Mouse (Mus musculus) heart, embryonic 11.5 days (tissue): ENCODE results near the gene Gtf2a2. TPM values are rescaled to one million over a fixed set of nuclear protein-coding genes. Genes with fewer than 3 reads are reported as not detected.

Experiments used
- ATAC-seq: fragments of 200-750 bp; cut with Nextera tagmentation; replicated peaks from 2 replicates; pipeline ENCODE4 v1.8.0; 2017; ENCODE audit warnings: moderate library complexity; ENCODE audit not compliant: insufficient number of reproducible peaks, low FRiP score, low TSS enrichment
- H3K27ac ChIP-seq: fragments of 300-500 bp; sonication (generic); 2 replicates; pipeline ENCODE4 v1.5.1; 2014; ENCODE audit warnings: mild to moderate bottlenecking, low read depth, low read length
- H3K27me3 ChIP-seq: fragments of 300-500 bp; sonication (generic); 2 replicates; pipeline ENCODE4 v1.6.1; 2014; ENCODE audit warnings: mild to moderate bottlenecking, low read length, mixed read lengths; ENCODE audit not compliant: control insufficient read depth, insufficient read depth
- H3K36me3 ChIP-seq: fragments of 300-500 bp; sonication (generic); 2 replicates; pipeline ENCODE4 v1.6.1; 2014; ENCODE audit warnings: mild to moderate bottlenecking, low read length, moderate library complexity, mixed read lengths; ENCODE audit not compliant: control insufficient read depth, insufficient read depth
- H3K4me1 ChIP-seq: fragments of 300-500 bp; sonication (generic); 2 replicates; pipeline ENCODE4 v1.6.1; 2014; ENCODE audit warnings: low read length; ENCODE audit not compliant: control insufficient read depth, insufficient read depth
- H3K4me2 ChIP-seq: fragments of 300-500 bp; sonication (generic); 2 replicates; pipeline ENCODE4 v1.6.1; 2014; ENCODE audit warnings: mild to moderate bottlenecking, moderate library complexity
- H3K4me3 ChIP-seq: fragments of 300-500 bp; sonication (generic); 2 replicates; pipeline ENCODE4 v1.5.1; 2014; ENCODE audit warnings: low read depth, low read length
- H3K9ac ChIP-seq: fragments of 300-500 bp; sonication (generic); 2 replicates; pipeline ENCODE4 v1.6.1; 2014; ENCODE audit warnings: mild to moderate bottlenecking, low read depth, low read length, moderate library complexity
- H3K9me3 ChIP-seq: fragments of 300-500 bp; sonication (generic); replicated peaks from 2 replicates; pipeline ENCODE4 v1.6.1; 2016; ENCODE audit warnings: low read length; ENCODE audit not compliant: control insufficient read depth
- WGBS: fragments of 180-500 bp; shearing (Covaris S2); extraction: QIAGEN DNeasy Blood & Tissue Kit; methylation state at CpG from one replicate; pipeline ENCODE4 v1.1.7; 2014; ENCODE audit not compliant: insufficient replicate concordance; 5-methylcytosine and 5-hydroxymethylcytosine counted together
- polyA plus RNA-seq: library from polyadenylated mRNA; unstranded; fragments of >200 nt; fragmentation: Nextera tagmentation; extraction: Ambion mirVana; gene quantifications from 2 replicates; pipeline ENCODE4 v1.2.1, GENCODE M21; 2014

Gene Gtf2a2
- polyA plus RNA-seq, 1 experiment from 2014 or later, result 160 TPM

DNA sequence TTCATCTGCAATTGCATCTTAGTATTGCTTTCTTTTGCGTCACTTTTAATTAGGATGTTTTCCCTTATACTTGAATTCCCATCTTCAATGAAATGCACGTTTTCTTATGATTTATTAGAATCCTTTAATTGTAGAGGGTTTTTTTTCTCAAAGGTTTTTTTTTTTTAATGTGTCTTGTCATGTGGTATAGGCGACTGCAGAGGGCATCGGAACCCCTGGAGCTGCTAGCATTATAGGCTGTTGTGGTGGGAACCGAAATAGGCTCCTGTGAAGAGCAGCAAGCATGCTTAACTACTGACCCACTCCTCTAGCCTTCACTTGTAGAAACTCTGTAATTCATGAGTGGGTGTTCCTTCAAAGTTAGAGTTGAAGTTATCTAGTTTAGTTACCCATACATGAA is 22.0 kb upstream of the Gtf2a2 start:
- H3K9ac ChIP-seq, result no peak overlapping the region; the same call in 1 of the 2 replicates
- no peaks in the 10 kb centered on the region for H3K36me3 ChIP-seq
- no peaks in the 10 kb centered on the region for H3K27me3 ChIP-seq
- no peak for ATAC-seq
- H3K9me3 ChIP-seq, result no peaks in the 10 kb centered on the region
- WGBS, result 19% methylated on average over 5 of the region's 5 CpGs
- H3K4me2 ChIP-seq, result peak overlapping the region; percentile 70
- peak overlapping the region; percentile 98; the same call in 1 of the 2 replicates for H3K27ac ChIP-seq
- H3K4me3 ChIP-seq, result peak overlapping the region; percentile 99
- peaks cover 19% of the 10 kb centered on the region for H3K4me1 ChIP-seq

DNA sequence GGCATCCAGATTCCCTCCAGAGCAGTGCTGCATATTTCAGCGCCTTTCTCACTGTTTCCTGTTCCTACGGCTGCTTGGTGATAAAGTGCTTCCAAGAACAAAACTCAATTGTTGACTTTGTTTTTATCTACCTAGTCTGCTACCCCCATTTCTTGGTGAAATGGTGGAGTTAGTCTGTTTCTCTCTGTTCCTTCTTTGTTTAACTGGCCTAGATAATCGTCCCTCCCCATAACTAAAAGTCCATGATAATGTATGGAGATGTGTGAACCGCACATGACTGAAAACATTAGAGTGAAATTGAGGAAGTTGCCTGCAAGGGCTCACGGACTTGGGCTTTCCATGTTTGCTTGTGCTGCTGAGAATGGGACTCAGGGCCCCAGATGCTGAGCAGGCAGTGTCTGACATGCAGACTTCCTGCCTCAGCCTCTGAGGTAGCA is 19.5 kb upstream of the Gtf2a2 start:
- Histone ChIP-seq H3K4me2 (peak overlapping the region; percentile 39), H3K4me3 (no peak overlapping the region), H3K9ac (no peak overlapping the region), H3K27ac (peak overlapping the region; percentile 77), H3K27me3 (no peaks in the 10 kb centered on the region), H3K4me1 (peaks cover 19% of the 10 kb centered on the region), H3K9me3 (no peaks in the 10 kb centered on the region), H3K36me3 (peaks cover 10% of the 10 kb centered on the region)
- 50% methylated on average over 5 of the region's 5 CpGs for WGBS
- no peak for ATAC-seq

DNA sequence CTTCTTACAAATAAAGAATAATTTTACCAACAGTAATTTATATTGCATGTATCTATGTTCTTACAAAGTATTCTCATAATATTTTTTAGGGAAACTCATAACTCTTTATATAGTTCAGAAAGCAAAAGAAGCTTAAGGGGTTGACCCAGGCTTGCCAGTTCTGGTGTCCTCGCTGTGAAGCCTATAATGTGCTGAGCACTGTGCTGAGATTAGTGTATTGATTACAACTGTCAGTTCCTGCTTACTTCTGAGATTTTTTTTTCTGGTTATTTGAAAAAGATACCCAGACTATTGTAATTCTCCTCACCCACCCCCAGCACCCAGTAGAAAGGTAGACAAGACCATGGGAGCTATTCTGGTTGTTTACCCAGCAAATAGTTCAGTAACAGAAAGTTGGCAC is 18.9 kb upstream of the Gtf2a2 start:
- ATAC-seq, result no peak
- peak overlapping the region; percentile 77 for H3K27ac ChIP-seq
- H3K4me2 ChIP-seq, result peak overlapping the region; percentile 9; the same call in 1 of the 2 replicates
- H3K4me3 ChIP-seq, result no peak overlapping the region
- WGBS, result 66% methylated on average over 1 of the region's 1 CpGs
- no peaks in the 10 kb centered on the region for H3K9me3 ChIP-seq
- no peak overlapping the region for H3K9ac ChIP-seq
- H3K27me3 ChIP-seq, result no peaks in the 10 kb centered on the region
- peaks cover 18% of the 10 kb centered on the region for H3K4me1 ChIP-seq
- peaks cover 12% of the 10 kb centered on the region for H3K36me3 ChIP-seq

DNA sequence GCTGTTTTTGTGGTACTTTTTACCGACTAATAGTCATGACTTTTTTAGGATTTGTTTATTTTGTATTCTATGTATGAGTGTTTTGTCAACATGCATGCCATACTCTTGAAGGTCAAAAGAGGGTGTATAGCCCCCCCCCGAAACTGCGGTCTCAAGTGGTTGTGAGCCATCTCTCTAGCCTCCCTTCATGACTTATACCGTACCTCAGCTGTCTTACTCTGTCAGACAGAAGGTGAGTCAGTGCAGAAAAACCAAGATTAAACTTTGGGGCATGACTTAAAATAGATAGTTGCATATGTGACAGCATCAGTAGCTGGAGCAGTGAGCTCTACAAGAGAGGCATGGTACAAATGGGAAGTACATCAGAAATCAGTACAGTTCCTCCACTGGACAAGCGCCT is 17.8 kb upstream of the Gtf2a2 start:
- H3K27me3 ChIP-seq, result no peaks in the 10 kb centered on the region
- H3K9ac ChIP-seq, result no peak overlapping the region
- peaks cover 22% of the 10 kb centered on the region for H3K36me3 ChIP-seq
- ATAC-seq, result no peak
- H3K4me2 ChIP-seq, result no peak overlapping the region
- no peaks in the 10 kb centered on the region for H3K9me3 ChIP-seq
- H3K4me3 ChIP-seq, result no peak overlapping the region
- H3K27ac ChIP-seq, result no peak overlapping the region
- peaks cover 16% of the 10 kb centered on the region for H3K4me1 ChIP-seq
- 87% methylated on average over 5 of the region's 5 CpGs for WGBS

DNA sequence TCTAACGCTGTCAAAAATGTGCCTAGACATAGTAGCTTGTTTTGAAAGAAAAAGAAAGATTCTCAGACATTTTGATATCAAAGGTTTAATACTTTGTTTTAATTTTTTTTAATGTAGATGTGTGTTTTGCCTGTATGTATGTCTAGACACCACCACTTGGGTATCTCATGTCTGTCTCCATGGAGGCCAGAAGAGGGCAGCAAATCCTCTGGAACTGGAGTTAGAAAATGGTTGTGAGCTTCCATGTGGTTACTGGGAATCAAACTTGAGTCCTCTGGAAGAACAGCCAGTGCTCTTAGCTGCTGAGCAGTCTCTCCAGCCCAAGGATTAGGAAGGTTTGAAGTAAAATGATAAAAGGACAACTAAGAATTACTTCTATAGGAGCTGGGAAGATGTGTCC is 13.0 kb upstream of the Gtf2a2 start:
- H3K27me3 ChIP-seq, result no peaks in the 10 kb centered on the region
- H3K27ac ChIP-seq, result no peak overlapping the region
- H3K4me3 ChIP-seq, result no peak overlapping the region
- H3K4me2 ChIP-seq, result no peak overlapping the region
- peaks cover 44% of the 10 kb centered on the region for H3K36me3 ChIP-seq
- H3K4me1 ChIP-seq, result no peaks in the 10 kb centered on the region
- 73% methylated on average over 1 of the region's 1 CpGs for WGBS
- no peak overlapping the region for H3K9ac ChIP-seq
- ATAC-seq, result no peak
- H3K9me3 ChIP-seq, result no peaks in the 10 kb centered on the region

DNA sequence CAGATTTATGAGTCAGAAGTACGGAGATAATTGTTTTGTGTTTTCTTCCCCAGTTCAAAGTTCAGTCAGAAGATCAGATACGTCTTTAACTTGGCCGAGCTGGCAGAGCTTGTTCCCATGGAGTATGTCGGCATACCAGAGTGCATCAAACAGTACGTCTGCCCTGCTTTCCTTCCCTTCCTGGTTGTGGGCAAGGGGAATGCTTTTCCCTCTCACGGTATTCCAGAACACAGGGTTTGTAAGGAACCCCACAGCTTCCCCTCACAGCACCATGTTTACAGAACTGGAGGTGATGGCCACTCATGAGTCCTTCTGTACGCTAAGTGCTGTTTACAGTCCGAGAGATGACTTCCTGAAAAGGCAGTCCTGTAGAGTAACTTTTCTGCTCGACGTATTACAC is 8.8 kb upstream of the Gtf2a2 start:
- ATAC-seq, result no peak

DNA sequence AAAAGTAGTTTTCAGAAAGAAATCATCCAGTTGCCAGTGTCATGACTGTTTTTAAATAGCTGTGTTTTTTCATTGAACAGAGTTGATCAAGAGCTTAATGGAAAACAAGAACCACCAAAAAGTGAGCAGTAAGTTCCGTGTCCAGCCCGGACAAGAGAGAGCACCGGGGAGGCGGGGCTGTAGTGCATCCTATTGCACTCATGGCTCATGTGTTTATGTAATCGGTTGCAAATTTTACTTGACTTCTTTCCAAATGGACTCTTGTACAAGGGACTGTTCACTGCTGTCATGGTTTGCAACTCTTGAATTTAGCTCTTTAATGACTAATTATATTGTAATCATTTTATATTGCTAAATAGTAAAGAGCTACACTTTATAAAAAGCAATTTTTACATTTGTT is 5.4 kb upstream of the Gtf2a2 start:
- 91% methylated on average over 5 of the region's 5 CpGs for whole genome bisulfite sequencing
- H3K4me1 ChIP-seq, result no peaks in the 10 kb centered on the region
- H3K4me2 ChIP-seq, result no peak overlapping the region
- no peak for ATAC-seq
- H3K9me3 ChIP-seq, result no peaks in the 10 kb centered on the region
- no peak overlapping the region for H3K27ac ChIP-seq
- H3K9ac ChIP-seq, result no peak overlapping the region
- no peak overlapping the region for H3K4me3 ChIP-seq
- H3K36me3 ChIP-seq, result peaks cover 13% of the 10 kb centered on the region
- no peaks in the 10 kb centered on the region for H3K27me3 ChIP-seq

More for the DNA sequence above, 8.8 kb upstream of the Gtf2a2 start:
- H3K4me1 ChIP-seq, result no peaks in the 10 kb centered on the region
- H3K27ac ChIP-seq, result no peak overlapping the region
- no peaks in the 10 kb centered on the region for H3K27me3 ChIP-seq
- H3K9me3 ChIP-seq, result no peaks in the 10 kb centered on the region
- no peak overlapping the region for H3K4me2 ChIP-seq
- 88% methylated on average over 10 of the region's 10 CpGs for WGBS
- H3K4me3 ChIP-seq, result no peak overlapping the region
- H3K36me3 ChIP-seq, result peaks cover 35% of the 10 kb centered on the region
- H3K9ac ChIP-seq, result no peak overlapping the region

DNA sequence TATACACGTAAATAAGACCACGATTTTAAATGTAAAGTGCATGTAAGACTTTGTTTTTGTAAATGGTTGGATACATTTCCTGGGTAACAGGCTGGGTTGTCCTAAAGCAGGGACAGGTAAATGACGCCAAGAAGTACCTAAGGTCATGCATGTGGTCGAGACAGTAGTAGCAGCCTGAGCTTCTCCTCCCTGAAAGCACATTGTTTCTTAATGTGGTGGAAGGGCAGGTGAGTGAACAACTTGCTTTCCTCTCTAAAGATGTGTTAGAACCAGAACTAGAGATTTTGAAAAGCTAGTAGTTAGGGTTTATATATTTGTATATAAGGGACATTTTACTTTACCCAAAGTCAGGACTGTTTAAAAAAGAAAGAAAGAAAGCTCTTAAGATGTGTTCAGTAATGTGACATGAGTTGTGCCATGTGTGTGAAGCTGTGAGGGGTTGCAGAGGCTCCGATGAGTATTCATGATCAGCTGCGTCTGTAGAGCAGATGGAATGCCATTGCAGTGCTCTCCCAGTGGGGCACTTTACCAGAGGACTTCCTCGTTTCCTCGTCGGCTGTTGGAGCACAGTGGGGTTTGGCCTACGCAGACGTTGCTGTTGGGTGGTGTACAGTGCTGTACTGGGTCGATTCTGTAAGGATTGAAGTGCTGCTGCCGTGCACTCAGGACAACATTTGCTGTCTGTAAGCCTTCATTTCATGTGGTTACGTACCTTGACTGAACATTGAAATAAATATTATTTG is 4.7 kb upstream of the Gtf2a2 start:
- H3K27ac ChIP-seq, result no peak overlapping the region
- H3K4me2 ChIP-seq, result no peak overlapping the region
- peaks cover 13% of the 10 kb centered on the region for H3K36me3 ChIP-seq

DNA sequence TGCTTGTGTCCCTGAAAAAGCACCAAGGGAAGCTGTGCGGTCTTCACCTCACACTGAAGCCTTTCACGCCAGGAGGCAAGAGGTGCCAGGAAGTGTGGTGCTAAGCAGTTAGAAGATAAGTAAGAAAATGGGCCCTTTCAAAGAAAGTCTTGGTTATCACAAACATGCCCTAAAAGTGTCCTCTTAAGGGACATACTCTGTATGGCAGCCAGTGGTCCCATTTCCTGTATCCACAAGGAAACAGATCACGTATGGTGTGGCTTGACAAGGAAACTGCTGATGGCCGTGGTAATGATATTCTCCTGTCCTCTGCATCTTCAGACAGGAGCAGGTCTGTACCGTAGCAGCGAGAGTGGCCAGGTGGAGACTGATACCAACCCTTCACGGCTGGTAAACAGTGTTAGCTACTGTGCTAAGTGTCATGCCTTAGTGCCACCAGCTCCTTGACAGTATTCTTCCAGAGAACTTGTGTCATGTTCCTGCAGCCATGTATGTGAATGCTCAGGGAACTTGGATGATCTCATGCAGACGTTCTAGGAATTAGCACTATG is 2.5 kb upstream of the Gtf2a2 start:
- H3K36me3 ChIP-seq, result 0 out of 2 replicates have a peak, but pooled peaks cover 6% of the 10 kb centered on the region

More for the DNA sequence above, 4.7 kb upstream of the Gtf2a2 start:
- Histone ChIP-seq H3K9ac (no peak overlapping the region), H3K4me1 (no peaks in the 10 kb centered on the region), H3K9me3 (no peaks in the 10 kb centered on the region), H3K27me3 (no peaks in the 10 kb centered on the region), H3K4me3 (no peak overlapping the region)
- 88% methylated on average over 14 of the region's 14 CpGs for WGBS
- ATAC-seq, result no peak

More for the DNA sequence above, 2.5 kb upstream of the Gtf2a2 start:
- Histone ChIP-seq H3K27ac (no peak overlapping the region), H3K27me3 (no peaks in the 10 kb centered on the region), H3K4me1 (peaks cover 10% of the 10 kb centered on the region), H3K9me3 (no peaks in the 10 kb centered on the region), H3K4me2 (no peak overlapping the region), H3K9ac (no peak overlapping the region), H3K4me3 (no peak overlapping the region)
- 59% methylated on average over 8 of the region's 8 CpGs for WGBS
- no peak for ATAC-seq
